Mouse (Mus musculus) stomach, embryonic 16.5 days (tissue): ENCODE results near the gene Sp6. TPM values are rescaled to one million over a fixed set of nuclear protein-coding genes. Genes with fewer than 3 reads are reported as not detected.

Experiments used
- microRNA-seq: library from miRNA; unstranded; fragments of <30 nt; microRNA quantifications from one replicate; pipeline ENCODE4, GENCODE M21; 2016
- polyA plus RNA-seq: library from polyadenylated mRNA; unstranded; fragments of >200 nt; fragmentation: Nextera tagmentation; extraction: Ambion mirVana; gene quantifications from 2 replicates; pipeline ENCODE4 v1.2.1, GENCODE M21; 2015

The Sp6 gene
- polyA plus RNA-seq, 1 experiment from 2014 or later, result 6.1 TPM

Small RNA genes lying within 50 kb of the gene (microRNA-seq; reads per million reads assigned to microRNA genes)
- gene Mir8103, result 0.83 reads per million

Other genes with a start within 250 kb of the Sp6 start
- gene Snx11, start 235.8 kb upstream of the Sp6 start, polyA plus RNA-seq, result 14.6 and 14.9 TPM in 2 replicates
- gene Cbx1, start 224.3 kb upstream of the Sp6 start, polyA plus RNA-seq, result 67.5 and 75.1 TPM in 2 replicates
- 64.8 and 65.7 TPM in 2 replicates for gene Nfe2l1, start 183.4 kb upstream of the Sp6 start, polyA plus RNA-seq
- gene Copz2, start 163.5 kb upstream of the Sp6 start, polyA plus RNA-seq, result 124 and 136 TPM in 2 replicates
- gene Cdk5rap3, start 96.9 kb upstream of the Sp6 start, polyA plus RNA-seq, result 68.7 and 75.0 TPM in 2 replicates
- gene Prr15l, start 85.3 kb upstream of the Sp6 start, polyA plus RNA-seq, result 70.8 and 81.7 TPM in 2 replicates
- 70.7 and 76.8 TPM in 2 replicates for gene Pnpo, start 69.4 kb upstream of the Sp6 start, polyA plus RNA-seq
- 13.4 and 14.6 TPM in 2 replicates for gene Sp2, start 30.4 kb upstream of the Sp6 start, polyA plus RNA-seq
- 20.3 and 20.7 TPM in 2 replicates for gene Scrn2, start 16.5 kb downstream of the Sp6 start, polyA plus RNA-seq
- 0.34 and 0.62 TPM in 2 replicates for gene Lrrc46, start 28.0 kb downstream of the Sp6 start, polyA plus RNA-seq
- 76.7 and 78.9 TPM in 2 replicates for gene Mrpl10, start 28.2 kb downstream of the Sp6 start, polyA plus RNA-seq
- gene Osbpl7, start 37.2 kb downstream of the Sp6 start, polyA plus RNA-seq, result 10.5 and 11.8 TPM in 2 replicates
- 0.09 and 0.13 TPM in 2 replicates for gene Tbx21, start 101.9 kb downstream of the Sp6 start, polyA plus RNA-seq
- 2.0 and 2.5 TPM in 2 replicates for gene Tbkbp1, start 138.1 kb downstream of the Sp6 start, polyA plus RNA-seq
- gene Kpnb1, start 174.5 kb downstream of the Sp6 start, polyA plus RNA-seq, result 32.9 and 36.4 TPM in 2 replicates